Mouse (Mus musculus): ENCODE data around the gene Gm7137. TPM values are rescaled to one million over a fixed set of nuclear protein-coding genes. Genes with fewer than 3 reads are reported as not detected.

The Gm7137 gene
- total and polyA plus RNA-seq, 3 experiments: not detected

DNA sequence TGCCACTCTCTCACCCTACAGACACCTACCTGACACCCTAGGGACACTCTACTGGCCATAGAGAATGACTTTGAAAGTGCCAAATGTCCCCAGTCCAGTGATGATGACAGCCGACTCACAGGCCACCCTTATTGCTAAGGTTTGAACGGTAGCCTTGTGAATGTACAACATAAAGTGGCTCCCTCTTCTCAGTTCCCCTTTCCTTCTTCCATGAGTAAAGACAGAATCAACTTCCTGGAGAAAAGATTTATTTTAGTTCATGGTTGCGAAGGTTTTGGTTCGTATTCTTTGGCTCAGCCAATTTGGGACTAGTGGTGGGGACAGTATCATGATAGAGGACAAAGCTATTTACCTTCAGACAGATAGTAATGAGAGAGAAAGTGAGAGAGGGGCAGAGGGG lies 49.1 kb downstream of the Gm7137 start:
- WGBS: 83% methylated on average over 4 of the region's 4 CpGs
- Histone ChIP-seq H3K9ac (ENCODE audit: low read depth, low read length) (no peak overlapping the region), H3K79me2 (replicated peaks; ENCODE audit: control insufficient read depth, insufficient read depth, low read length) (no peaks in the 10 kb centered on the region), H3K4me3 (no peak overlapping the region), H3K36me3 (ENCODE audit: control insufficient read depth, insufficient read depth, low read length) (no peaks in the 10 kb centered on the region), H3K4me1 (ENCODE audit: control insufficient read depth, insufficient read depth, low read length) (no peaks in the 10 kb centered on the region), H3K27me3 (ENCODE audit: control insufficient read depth, insufficient read depth, low read length) (no peaks in the 10 kb centered on the region), H3K27ac (no peak overlapping the region)
- DNase-seq: no peak
- TF ChIP-seq POLR2A (IDR thresholded peaks at IDR 0.05; ENCODE audit: insufficient read depth, low read depth, low read length) (no peak), EP300 (IDR thresholded peaks at IDR 0.05; ENCODE audit: insufficient read depth, low read depth, low read length) (no peak), CTCF (IDR thresholded peaks at IDR 0.05) (no peak)
- intact Hi-C loops (cut with DNase I): no loop called here

Other genes starting within 250 kb of the Gm7137 start
Only the 30 nearest of the 31 such genes appear.
- gene Pttg1ip, start 206.5 kb downstream of the Gm7137 start, total RNA-seq (2021): 100 to 1,000 TPM; 131 to 132 TPM
- gene Pttg1ip, start 206.5 kb downstream of the Gm7137 start, polyA plus RNA-seq (2012; rRNA removed): 119 and 168 TPM in 2 replicates
- gene Sumo3, start 182.1 kb downstream of the Gm7137 start, total RNA-seq (2021): 10 to 100 TPM; 66.4 to 67.8 TPM
- gene Sumo3, start 182.1 kb downstream of the Gm7137 start, polyA plus RNA-seq (2012; rRNA removed): 122 and 167 TPM in 2 replicates
- 10 to 100 TPM; 15.5 to 15.8 TPM for gene Gm49325, start 182.0 kb downstream of the Gm7137 start, total RNA-seq (2021)
- not detected in 2 replicates for gene Gm49325, start 182.0 kb downstream of the Gm7137 start, polyA plus RNA-seq (2012; rRNA removed)
- gene Ube2g2, start 165.9 kb downstream of the Gm7137 start, total RNA-seq (2021): 10 to 100 TPM; 74.6 to 80.9 TPM
- 53.5 and 69.7 TPM in 2 replicates for gene Ube2g2, start 165.9 kb downstream of the Gm7137 start, polyA plus RNA-seq (2012; rRNA removed)
- not detected for gene Tspear, start 101.6 kb downstream of the Gm7137 start, total RNA-seq (2021)
- gene Tspear, start 101.6 kb downstream of the Gm7137 start, polyA plus RNA-seq (2012; rRNA removed): not detected in 2 replicates
- not detected for gene Gm19402, start 97.4 kb downstream of the Gm7137 start, total RNA-seq (2021)
- gene Gm19402, start 97.4 kb downstream of the Gm7137 start, polyA plus RNA-seq (2012; rRNA removed): not detected in 2 replicates
- gene Gm9508, start 91.0 kb downstream of the Gm7137 start, total RNA-seq (2021): not detected
- gene Gm9508, start 91.0 kb downstream of the Gm7137 start, polyA plus RNA-seq (2012; rRNA removed): not detected in 2 replicates
- not detected for gene Gm10272, start 81.6 kb downstream of the Gm7137 start, total RNA-seq (2021)
- gene Gm10272, start 81.6 kb downstream of the Gm7137 start, polyA plus RNA-seq (2012; rRNA removed): not detected in 2 replicates
- not detected for gene Gm10024, start 76.7 kb downstream of the Gm7137 start, total RNA-seq (2021)
- gene Gm10024, start 76.7 kb downstream of the Gm7137 start, polyA plus RNA-seq (2012; rRNA removed): not detected in 2 replicates
- gene Gm10142, start 72.4 kb downstream of the Gm7137 start, total RNA-seq (2021): not detected
- not detected in 2 replicates for gene Gm10142, start 72.4 kb downstream of the Gm7137 start, polyA plus RNA-seq (2012; rRNA removed)
- not detected for gene Krtap12-1, start 67.6 kb downstream of the Gm7137 start, total RNA-seq (2021)
- not detected in 2 replicates for gene Krtap12-1, start 67.6 kb downstream of the Gm7137 start, polyA plus RNA-seq (2012; rRNA removed)
- not detected for gene Gm10100, start 61.7 kb downstream of the Gm7137 start, total RNA-seq (2021)
- gene Gm10100, start 61.7 kb downstream of the Gm7137 start, polyA plus RNA-seq (2012; rRNA removed): not detected in 2 replicates
- gene Gm18596, start 45.6 kb downstream of the Gm7137 start, total RNA-seq (2021): not detected
- not detected in 2 replicates for gene Gm18596, start 45.6 kb downstream of the Gm7137 start, polyA plus RNA-seq (2012; rRNA removed)
- not detected for gene Gm9736, start 36.8 kb downstream of the Gm7137 start, total RNA-seq (2021)
- gene Gm9736, start 36.8 kb downstream of the Gm7137 start, polyA plus RNA-seq (2012; rRNA removed): not detected in 2 replicates
- gene Gm3233, start 28.5 kb downstream of the Gm7137 start, total RNA-seq (2021): not detected
- gene Gm3233, start 28.5 kb downstream of the Gm7137 start, polyA plus RNA-seq (2012; rRNA removed): not detected in 2 replicates
- not detected for gene Gm3238, start 16.9 kb downstream of the Gm7137 start, total RNA-seq (2021)
- not detected in 2 replicates for gene Gm3238, start 16.9 kb downstream of the Gm7137 start, polyA plus RNA-seq (2012; rRNA removed)
- gene Gm7138, start 11.3 kb downstream of the Gm7137 start, total RNA-seq (2021): not detected
- not detected in 2 replicates for gene Gm7138, start 11.3 kb downstream of the Gm7137 start, polyA plus RNA-seq (2012; rRNA removed)
- not detected for gene Gm3250, start 5.7 kb downstream of the Gm7137 start, total RNA-seq (2021)
- not detected in 2 replicates for gene Gm3250, start 5.7 kb downstream of the Gm7137 start, polyA plus RNA-seq (2012; rRNA removed)
- not detected for gene Gm9639, start 6.9 kb upstream of the Gm7137 start, total RNA-seq (2021)
- gene Gm9639, start 6.9 kb upstream of the Gm7137 start, polyA plus RNA-seq (2012; rRNA removed): not detected in 2 replicates
- gene Gm19668, start 10.9 kb upstream of the Gm7137 start, total RNA-seq (2021): not detected
- not detected in 2 replicates for gene Gm19668, start 10.9 kb upstream of the Gm7137 start, polyA plus RNA-seq (2012; rRNA removed)
- not detected for gene Gm9507, start 23.6 kb upstream of the Gm7137 start, total RNA-seq (2021)
- gene Gm9507, start 23.6 kb upstream of the Gm7137 start, polyA plus RNA-seq (2012; rRNA removed): not detected in 2 replicates
- not detected for gene Gm2696, start 26.5 kb upstream of the Gm7137 start, total RNA-seq (2021)
- gene Gm2696, start 26.5 kb upstream of the Gm7137 start, polyA plus RNA-seq (2012; rRNA removed): not detected in 2 replicates
- gene Krtap10-4, start 38.9 kb upstream of the Gm7137 start, total RNA-seq (2021): not detected
- not detected in 2 replicates for gene Krtap10-4, start 38.9 kb upstream of the Gm7137 start, polyA plus RNA-seq (2012; rRNA removed)
- gene Krtap10-10, start 47.7 kb upstream of the Gm7137 start, total RNA-seq (2021): not detected
- gene Krtap10-10, start 47.7 kb upstream of the Gm7137 start, polyA plus RNA-seq (2012; rRNA removed): not detected in 2 replicates
- not detected for gene Gm36176, start 58.6 kb upstream of the Gm7137 start, total RNA-seq (2021)
- not detected in 2 replicates for gene Gm36176, start 58.6 kb upstream of the Gm7137 start, polyA plus RNA-seq (2012; rRNA removed)
- gene Gm10318, start 64.7 kb upstream of the Gm7137 start, total RNA-seq (2021): not detected
- gene Gm10318, start 64.7 kb upstream of the Gm7137 start, polyA plus RNA-seq (2012; rRNA removed): not detected in 2 replicates
- gene Gm3285, start 73.8 kb upstream of the Gm7137 start, total RNA-seq (2021): not detected
- not detected in 2 replicates for gene Gm3285, start 73.8 kb upstream of the Gm7137 start, polyA plus RNA-seq (2012; rRNA removed)
- under 1 TPM; 0.57 to 0.86 TPM for gene Lrrc3, start 114.3 kb upstream of the Gm7137 start, total RNA-seq (2021)
- 0.62 and 0.85 TPM in 2 replicates for gene Lrrc3, start 114.3 kb upstream of the Gm7137 start, polyA plus RNA-seq (2012; rRNA removed)
- under 1 TPM; 0.75 to 0.78 TPM for gene Trpm2, start 182.4 kb upstream of the Gm7137 start, total RNA-seq (2021)
- gene Trpm2, start 182.4 kb upstream of the Gm7137 start, polyA plus RNA-seq (2012; rRNA removed): 0.53 and 0.55 TPM in 2 replicates
- 10 to 100 TPM in 1 of 2 experiments, 1 to 10 TPM in 1; 8.9 to 10.7 TPM for gene 1810043G02Rik, start 190.3 kb upstream of the Gm7137 start, total RNA-seq (2021)
- gene 1810043G02Rik, start 190.3 kb upstream of the Gm7137 start, polyA plus RNA-seq (2012; rRNA removed): 21.7 and 24.9 TPM in 2 replicates